Mouse (Mus musculus) embryonic facial prominence, embryonic 10.5 days (tissue): Measurements from ENCODE around the gene Babam2. TPM values are rescaled to one million over a fixed set of nuclear protein-coding genes. Genes with fewer than 3 reads are reported as not detected.
"Not testable (repeated sequence)": the region's sequence is repeated elsewhere in the genome, so short reads cannot be mapped to it uniquely, and the experiment has no call there.

Source experiments
- DNase-seq: peaks from one replicate; pipeline ENCODE4 v3.0.0-alpha.2; 2017; ENCODE audit warnings: low spot score
- H3K27ac ChIP-seq: fragments of 300-500 bp; sonication (generic); replicated peaks from 2 replicates; pipeline ENCODE4 v1.5.1; 2016; ENCODE audit warnings: mild to moderate bottlenecking
- H3K27me3 ChIP-seq: fragments of 300-500 bp; sonication (generic); replicated peaks from 2 replicates; pipeline ENCODE4 v1.6.1; 2016; ENCODE audit warnings: low read depth, mild to moderate bottlenecking; ENCODE audit not compliant: poor library complexity, severe bottlenecking
- H3K36me3 ChIP-seq: fragments of 300-500 bp; sonication (generic); replicated peaks from 2 replicates; pipeline ENCODE4 v1.6.1; 2016; ENCODE audit warnings: mild to moderate bottlenecking, moderate library complexity
- H3K4me1 ChIP-seq: fragments of 300-500 bp; sonication (generic); 2 replicates; pipeline ENCODE4 v1.6.1; 2016
- H3K4me3 ChIP-seq: fragments of 300-500 bp; sonication (generic); 2 replicates; pipeline ENCODE4 v1.5.1; 2016; ENCODE audit warnings: mild to moderate bottlenecking, moderate library complexity
- H3K9me3 ChIP-seq: fragments of 300-500 bp; sonication (generic); 2 replicates; pipeline ENCODE4 v1.6.1; 2016; ENCODE audit warnings: mild to moderate bottlenecking
- WGBS: fragments of 180-500 bp; shearing (Covaris S2); methylation state at CpG from one replicate; pipeline ENCODE4 v1.1.7; 2016; 5-methylcytosine and 5-hydroxymethylcytosine counted together
- polyA plus RNA-seq: library from polyadenylated mRNA; unstranded; fragments of >200 nt; fragmentation: Nextera tagmentation; extraction: Ambion mirVana; gene quantifications from 2 replicates; pipeline ENCODE4 v1.2.1, GENCODE M21; 2016

Gene Babam2
- polyA plus RNA-seq, 1 experiment from 2014 or later: 47.0 TPM

GRCm38 (mm10) chr5:31858877-31859276, 161.4 kb downstream of the Babam2 start:
- H3K27ac ChIP-seq, H3K27me3 ChIP-seq, H3K9me3 ChIP-seq, DNase-seq, H3K4me3 ChIP-seq, H3K36me3 ChIP-seq: not testable (repeated sequence)
- 88% methylated on average over 10 of the region's 10 CpGs for WGBS
- peaks cover 16% of the 10 kb centered on the region for H3K4me1 ChIP-seq

GRCm38 (mm10) chr5:31860426-31860825, 162.9 kb downstream of the Babam2 start:
- DNase-seq: no peak
- Histone ChIP-seq H3K36me3 (no peaks in the 10 kb centered on the region), H3K9me3 (no peaks in the 10 kb centered on the region), H3K27ac (no peak overlapping the region), H3K4me1 (peaks cover 19% of the 10 kb centered on the region), H3K4me3 (no peak overlapping the region), H3K27me3 (no peaks in the 10 kb centered on the region)
- 37% methylated on average over 1 of the region's 1 CpGs for WGBS

GRCm38 (mm10) chr5:31860831-31861624, 163.5 kb downstream of the Babam2 start:
- H3K4me3 ChIP-seq: no peak overlapping the region
- no peak overlapping the region for H3K27ac ChIP-seq
- peaks cover 22% of the 10 kb centered on the region for H3K4me1 ChIP-seq
- WGBS: 88% methylated on average over 5 of the region's 5 CpGs
- DNase-seq: no peak
- no peaks in the 10 kb centered on the region for H3K27me3 ChIP-seq
- H3K36me3 ChIP-seq: no peaks in the 10 kb centered on the region
- no peaks in the 10 kb centered on the region for H3K9me3 ChIP-seq

GRCm38 (mm10) chr5:31862753-31863468, 165.4 kb downstream of the Babam2 start:
- Histone ChIP-seq H3K27ac (no peak overlapping the region), H3K4me3 (no peak overlapping the region), H3K27me3 (no peaks in the 10 kb centered on the region), H3K9me3 (no peaks in the 10 kb centered on the region), H3K36me3 (no peaks in the 10 kb centered on the region), H3K4me1 (peaks cover 22% of the 10 kb centered on the region)
- 87% methylated on average over 1 of the region's 1 CpGs for WGBS
- DNase-seq: no peak

- DNase-seq: no peak
- Histone ChIP-seq H3K27me3 (no peaks in the 10 kb centered on the region), H3K36me3 (no peaks in the 10 kb centered on the region), H3K4me3 (no peak overlapping the region), H3K9me3 (no peaks in the 10 kb centered on the region), H3K27ac (no peak overlapping the region), H3K4me1 (peaks cover 22% of the 10 kb centered on the region)
- 81% methylated on average over 2 of the region's 2 CpGs for WGBS
These were observed 166.6 kb downstream of the Babam2 start for GRCm38 (mm10) chr5:31864095-31864494.

- Histone ChIP-seq H3K27me3 (no peaks in the 10 kb centered on the region), H3K4me3 (no peak overlapping the region), H3K9me3 (no peaks in the 10 kb centered on the region), H3K4me1 (peaks cover 7% of the 10 kb centered on the region), H3K27ac (no peak overlapping the region), H3K36me3 (no peaks in the 10 kb centered on the region)
- 88% methylated on average over 3 of the region's 3 CpGs for WGBS
- no peak for DNase-seq
These were observed 168.6 kb downstream of the Babam2 start for GRCm38 (mm10) chr5:31866071-31866470.

GRCm38 (mm10) chr5:31870856-31871520, 173.5 kb downstream of the Babam2 start:
- Histone ChIP-seq H3K27ac (no peak overlapping the region), H3K27me3 (no peaks in the 10 kb centered on the region), H3K4me1 (no peaks in the 10 kb centered on the region), H3K4me3 (no peak overlapping the region), H3K9me3 (no peaks in the 10 kb centered on the region), H3K36me3 (no peaks in the 10 kb centered on the region)
- 85% methylated on average over 8 of the region's 8 CpGs for WGBS
- DNase-seq: no peak

GRCm38 (mm10) chr5:31873328-31873727, 175.8 kb downstream of the Babam2 start:
- Histone ChIP-seq H3K9me3 (no peaks in the 10 kb centered on the region), H3K27ac (no peak overlapping the region), H3K27me3 (no peaks in the 10 kb centered on the region), H3K4me3 (no peak overlapping the region), H3K36me3 (no peaks in the 10 kb centered on the region), H3K4me1 (no peaks in the 10 kb centered on the region)
- 89% methylated on average over 2 of the region's 2 CpGs for WGBS
- no peak for DNase-seq

- Histone ChIP-seq H3K4me3 (no peak overlapping the region), H3K4me1 (no peaks in the 10 kb centered on the region), H3K27me3 (no peaks in the 10 kb centered on the region), H3K36me3 (no peaks in the 10 kb centered on the region), H3K9me3 (no peaks in the 10 kb centered on the region), H3K27ac (no peak overlapping the region)
- DNase-seq: no peak
- 75% methylated on average over 1 of the region's 1 CpGs for WGBS
These were observed 177.1 kb downstream of the Babam2 start for GRCm38 (mm10) chr5:31874543-31874942.

GRCm38 (mm10) chr5:31875443-31875842, 178.0 kb downstream of the Babam2 start:
- H3K4me1 ChIP-seq: no peaks in the 10 kb centered on the region
- H3K4me3 ChIP-seq: no peak overlapping the region
- no peak overlapping the region for H3K27ac ChIP-seq
- H3K9me3 ChIP-seq: no peaks in the 10 kb centered on the region
- H3K36me3 ChIP-seq: no peaks in the 10 kb centered on the region
- no peak for DNase-seq
- WGBS: 87% methylated on average over 3 of the region's 3 CpGs
- H3K27me3 ChIP-seq: no peaks in the 10 kb centered on the region

- H3K36me3 ChIP-seq: no peaks in the 10 kb centered on the region
- H3K4me3 ChIP-seq: no peak overlapping the region
- H3K27me3 ChIP-seq: no peaks in the 10 kb centered on the region
- H3K27ac ChIP-seq: no peak overlapping the region
- 84% methylated on average over 8 of the region's 8 CpGs for WGBS
- no peaks in the 10 kb centered on the region for H3K4me1 ChIP-seq
- no peak for DNase-seq
- H3K9me3 ChIP-seq: no peaks in the 10 kb centered on the region
These were observed 178.9 kb downstream of the Babam2 start for GRCm38 (mm10) chr5:31876216-31876974.

GRCm38 (mm10) chr5:31880457-31880856, 183.0 kb downstream of the Babam2 start:
- no peaks in the 10 kb centered on the region for H3K27me3 ChIP-seq
- H3K4me3 ChIP-seq: no peak overlapping the region
- DNase-seq: no peak
- no peaks in the 10 kb centered on the region for H3K4me1 ChIP-seq
- H3K9me3 ChIP-seq: no peaks in the 10 kb centered on the region
- WGBS: 81% methylated on average over 2 of the region's 2 CpGs
- no peaks in the 10 kb centered on the region for H3K36me3 ChIP-seq
- H3K27ac ChIP-seq: no peak overlapping the region
